Mouse (Mus musculus) lung, postnatal 0 days (tissue): Measurements from ENCODE around the gene Creb3l4.

Source experiments
- CTCF ChIP-seq: IDR thresholded peaks from 2 replicates; pipeline ENCODE4 v1.5.1; 2016; ENCODE audit warnings: antibody characterized with exemption, mild to moderate bottlenecking
- EP300 ChIP-seq: IDR thresholded peaks from 2 replicates; pipeline ENCODE4 v1.6.1; 2016; ENCODE audit warnings: antibody characterized with exemption, mild to moderate bottlenecking, control low read depth

GRCm38 (mm10) chr3:90264687-90265033, 21.3 kb upstream of the Creb3l4 start:
- TF ChIP-seq EP300 (no peak), CTCF (no peak)
